Mouse (Mus musculus) liver, embryonic 14.5 days (tissue): ENCODE results near the gene Tcn2. TPM values are rescaled to one million over a fixed set of nuclear protein-coding genes. Genes with fewer than 3 reads are reported as not detected.

Source experiments
- ATAC-seq: fragments of 200-750 bp; cut with Nextera tagmentation; 2 replicates; pipeline ENCODE4 v1.8.0; 2017; ENCODE audit warnings: moderate number of reproducible peaks, mild to moderate bottlenecking, moderate library complexity; ENCODE audit not compliant: insufficient read depth
- DNase-seq, 3 experiments: peaks; one replicate each; pipeline ENCODE4 v3.0.0-alpha.2; 2012 to 2013; ENCODE audit warnings: low read depth in 3 of 3, low spot score in 3 of 3
- H3K27ac ChIP-seq: fragments of 300-500 bp; sonication (generic); 2 replicates; pipeline ENCODE4 v1.5.1; 2014; ENCODE audit warnings: moderate library complexity, mild to moderate bottlenecking, control low read depth, inconsistent platforms
- H3K27me3 ChIP-seq: fragments of 300-500 bp; sonication (generic); 2 replicates; pipeline ENCODE4 v1.6.1; 2014; ENCODE audit warnings: mild to moderate bottlenecking, low read length, moderate library complexity; ENCODE audit not compliant: control insufficient read depth, insufficient read depth
- H3K36me3 ChIP-seq: fragments of 300-500 bp; sonication (generic); replicated peaks from 2 replicates; pipeline ENCODE4 v1.6.1; 2014; ENCODE audit warnings: low read depth; ENCODE audit not compliant: control insufficient read depth, insufficient read depth
- H3K4me1 ChIP-seq, 2 experiments: fragments of 200-500 bp in 1 of 2; fragments of 300-500 bp in 1 of 2; sonication (generic) in 1 of 2; replicated peaks; 2 replicates each; pipeline ENCODE4 v1.6.1; 2012 to 2014; ENCODE audit warnings: antibody characterized with exemption in 1 of 2, inconsistent platforms in 1 of 2, low read length in 1 of 2; ENCODE audit not compliant: control insufficient read depth in 2 of 2, insufficient read depth in 2 of 2
- H3K4me2 ChIP-seq: fragments of 300-500 bp; sonication (generic); 2 replicates; pipeline ENCODE4 v1.6.1; 2014; ENCODE audit warnings: low read depth, mild to moderate bottlenecking, control low read depth, moderate library complexity
- H3K4me3 ChIP-seq, 2 experiments: fragments of 200-500 bp in 1 of 2; fragments of 300-500 bp in 1 of 2; sonication (generic) in 1 of 2; 2 replicates each; pipeline ENCODE4 v1.5.1; 2012 to 2014; ENCODE audit warnings: low read depth in 2 of 2, low read length in 2 of 2, mild to moderate bottlenecking in 2 of 2, control low read depth in 1 of 2, inconsistent platforms in 1 of 2, moderate library complexity in 1 of 2; ENCODE audit not compliant: insufficient read depth in 1 of 2
- H3K9ac ChIP-seq: fragments of 300-500 bp; sonication (generic); replicated peaks from 2 replicates; pipeline ENCODE4 v1.6.1; 2014; ENCODE audit warnings: mild to moderate bottlenecking, control low read depth, moderate library complexity
- H3K9me3 ChIP-seq: fragments of 300-500 bp; sonication (generic); 2 replicates; pipeline ENCODE4 v1.6.1; 2016; ENCODE audit warnings: low read length, mixed read lengths; ENCODE audit not compliant: control insufficient read depth
- CTCF ChIP-seq: IDR thresholded peaks from 2 replicates; pipeline ENCODE4 v1.5.1; 2016; ENCODE audit warnings: antibody characterized with exemption, low read depth, control low read depth
- EP300 ChIP-seq: IDR thresholded peaks from 2 replicates; pipeline ENCODE4 v1.6.1; 2016; ENCODE audit warnings: antibody characterized with exemption, low read depth
- WGBS: fragments of 180-500 bp; shearing (Covaris S2); extraction: QIAGEN DNeasy Blood & Tissue Kit; methylation state at CpG from one replicate; pipeline ENCODE4 v1.1.7; 2014; ENCODE audit not compliant: insufficient replicate concordance; 5-methylcytosine and 5-hydroxymethylcytosine counted together
- polyA plus RNA-seq, 2 experiments: library from polyadenylated mRNA; depleted of rRNA in 1 of 2; stranded (reverse) in 1 of 2; unstranded in 1 of 2; fragments of >200 nt; fragmentation: Nextera tagmentation in 1 of 2; extraction: Ambion mirVana in 1 of 2; gene quantifications; 2 replicates each; pipeline versions ENCODE4 v1.2.1 to v1.2.3; 2012 to 2014

Tcn2 gene
- polyA plus RNA-seq, 2 experiments: 14.6 to 16.3 TPM

DNA sequence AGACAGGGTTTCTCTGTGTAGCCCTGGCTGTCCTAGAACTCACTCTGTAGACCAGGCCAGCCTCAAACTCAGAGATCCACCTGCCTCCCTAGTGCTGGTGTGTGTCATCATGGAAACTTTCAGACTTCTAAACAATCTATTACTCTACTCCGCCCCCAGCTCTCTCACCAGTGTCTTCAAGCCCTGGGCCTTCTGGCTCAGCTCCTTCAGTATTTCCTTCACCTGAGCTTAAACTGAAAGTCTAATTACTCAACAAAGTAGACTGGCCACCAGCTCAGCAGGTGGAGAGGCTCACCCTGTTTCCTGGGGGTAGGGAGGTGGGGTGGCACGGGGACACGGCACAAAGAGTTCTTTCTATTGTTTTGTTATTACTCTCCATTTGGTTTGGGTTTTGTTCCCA, 29.4 kb downstream of the Tcn2 start:
- Histone ChIP-seq H3K4me3 (no peak overlapping the region), H3K4me2 (no peak overlapping the region), H3K27ac (no peak overlapping the region), H3K27me3 (no peaks in the 10 kb centered on the region), H3K36me3 (no peaks in the 10 kb centered on the region), H3K9ac (no peak overlapping the region), H3K4me1 (no peaks in the 10 kb centered on the region), H3K9me3 (no peaks in the 10 kb centered on the region)
- TF ChIP-seq EP300 (no peak), CTCF (no peak)
- DNase-seq (no peak), ATAC-seq (no peak)
- WGBS: 72% methylated on average over 3 of the region's 3 CpGs

DNA sequence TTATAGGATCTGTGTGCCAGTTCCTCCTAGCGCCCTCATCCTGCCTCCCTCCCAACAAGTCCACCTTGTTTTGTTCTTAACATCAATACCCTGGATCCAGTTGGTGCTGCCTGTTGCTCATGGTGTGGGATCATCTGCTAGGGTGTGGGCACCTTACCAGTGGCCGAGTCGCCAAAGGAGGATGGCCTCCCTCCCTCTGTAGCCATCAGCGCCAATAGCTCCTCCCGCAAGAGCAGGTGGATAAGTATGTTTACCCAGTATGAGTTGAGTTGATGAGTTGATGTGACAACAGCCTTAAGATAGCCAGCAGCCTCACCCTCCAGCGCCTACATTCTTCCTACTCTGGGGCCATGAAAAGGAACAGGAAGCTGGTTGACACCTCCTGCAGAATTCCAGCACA, 31.7 kb downstream of the Tcn2 start:
- Histone ChIP-seq H3K4me1 (peaks cover 0 to 2% of the 10 kb centered on the region in 2 experiments; a peak in 1 of 4 replicates), H3K4me3 (no peak overlapping the region), H3K9ac (no peak overlapping the region), H3K36me3 (no peaks in the 10 kb centered on the region), H3K27me3 (no peaks in the 10 kb centered on the region), H3K4me2 (no peak overlapping the region), H3K9me3 (no peaks in the 10 kb centered on the region), H3K27ac (no peak overlapping the region)
- no peak for ATAC-seq
- no peak for DNase-seq
- WGBS: 61% methylated on average over 6 of the region's 6 CpGs
- no peak for TF ChIP-seq EP300
- TF ChIP-seq CTCF: no peak

DNA sequence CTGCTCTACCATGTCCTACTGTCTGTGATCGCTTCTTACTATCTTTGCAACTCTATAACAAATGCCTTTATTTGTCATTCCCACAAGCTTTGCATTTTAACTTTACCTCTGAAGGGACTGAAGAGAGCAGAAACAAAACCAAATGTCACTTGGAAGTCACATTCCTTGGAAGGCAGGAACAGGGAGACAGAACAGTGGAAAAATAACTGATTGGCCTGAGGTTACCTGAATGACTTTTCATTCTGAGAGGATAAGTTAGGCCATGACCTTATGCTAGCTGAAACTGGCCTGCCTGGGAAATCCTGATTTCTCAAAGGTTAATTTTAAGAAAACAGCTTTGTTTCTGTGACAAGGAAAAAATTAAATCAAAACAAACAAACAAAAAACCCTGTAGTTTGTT, 36.0 kb downstream of the Tcn2 start:
- ATAC-seq (no peak), DNase-seq (no peak)
- Histone ChIP-seq H3K4me1 (peaks cover 0 to 4% of the 10 kb centered on the region in 2 experiments; a peak in 2 of 4 replicates), H3K4me2 (no peak overlapping the region), H3K9me3 (no peaks in the 10 kb centered on the region), H3K4me3 (no peak overlapping the region), H3K36me3 (no peaks in the 10 kb centered on the region), H3K27me3 (no peaks in the 10 kb centered on the region), H3K27ac (no peak overlapping the region), H3K9ac (no peak overlapping the region)
- 79% methylated on average over 1 of the region's 1 CpGs for WGBS
- no peak for TF ChIP-seq EP300
- TF ChIP-seq CTCF: no peak

DNA sequence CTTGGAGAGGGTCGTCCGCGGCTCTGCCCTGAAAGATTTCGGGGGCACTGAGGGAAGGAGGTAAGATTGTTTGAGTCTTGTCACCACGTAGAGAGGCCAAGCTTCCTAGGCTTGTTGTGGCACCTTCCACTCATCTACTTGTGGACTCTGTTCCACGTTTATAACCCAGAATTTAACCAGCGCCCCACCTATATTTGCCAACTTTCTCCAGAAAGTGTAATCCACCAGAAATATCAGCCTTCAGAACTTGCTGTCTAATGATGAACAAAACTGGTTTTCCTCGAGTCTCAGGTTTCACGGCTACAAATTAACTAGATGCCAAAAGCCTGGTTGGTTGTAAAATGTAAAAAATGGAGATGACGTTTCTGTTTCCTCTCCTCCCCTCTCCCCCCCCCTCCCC, 36.5 kb downstream of the Tcn2 start:
- H3K4me2 ChIP-seq: peak overlapping the region; percentile 65
- peak overlapping the region; percentile 10; the same call in 1 of the 2 replicates for H3K9ac ChIP-seq
- 5% methylated on average over 10 of the region's 10 CpGs for WGBS
- ATAC-seq (no peak), DNase-seq (no peak)
- no peaks in the 10 kb centered on the region for H3K36me3 ChIP-seq
- H3K27me3 ChIP-seq: no peaks in the 10 kb centered on the region
- peak overlapping the region; percentile 45 to 74 for H3K4me3 ChIP-seq
- H3K4me1 ChIP-seq: peaks cover 0 to 4% of the 10 kb centered on the region in 2 experiments; a peak in 2 of 4 replicates
- TF ChIP-seq CTCF (no peak), EP300 (no peak)
- H3K27ac ChIP-seq: no peak overlapping the region
- no peaks in the 10 kb centered on the region for H3K9me3 ChIP-seq

DNA sequence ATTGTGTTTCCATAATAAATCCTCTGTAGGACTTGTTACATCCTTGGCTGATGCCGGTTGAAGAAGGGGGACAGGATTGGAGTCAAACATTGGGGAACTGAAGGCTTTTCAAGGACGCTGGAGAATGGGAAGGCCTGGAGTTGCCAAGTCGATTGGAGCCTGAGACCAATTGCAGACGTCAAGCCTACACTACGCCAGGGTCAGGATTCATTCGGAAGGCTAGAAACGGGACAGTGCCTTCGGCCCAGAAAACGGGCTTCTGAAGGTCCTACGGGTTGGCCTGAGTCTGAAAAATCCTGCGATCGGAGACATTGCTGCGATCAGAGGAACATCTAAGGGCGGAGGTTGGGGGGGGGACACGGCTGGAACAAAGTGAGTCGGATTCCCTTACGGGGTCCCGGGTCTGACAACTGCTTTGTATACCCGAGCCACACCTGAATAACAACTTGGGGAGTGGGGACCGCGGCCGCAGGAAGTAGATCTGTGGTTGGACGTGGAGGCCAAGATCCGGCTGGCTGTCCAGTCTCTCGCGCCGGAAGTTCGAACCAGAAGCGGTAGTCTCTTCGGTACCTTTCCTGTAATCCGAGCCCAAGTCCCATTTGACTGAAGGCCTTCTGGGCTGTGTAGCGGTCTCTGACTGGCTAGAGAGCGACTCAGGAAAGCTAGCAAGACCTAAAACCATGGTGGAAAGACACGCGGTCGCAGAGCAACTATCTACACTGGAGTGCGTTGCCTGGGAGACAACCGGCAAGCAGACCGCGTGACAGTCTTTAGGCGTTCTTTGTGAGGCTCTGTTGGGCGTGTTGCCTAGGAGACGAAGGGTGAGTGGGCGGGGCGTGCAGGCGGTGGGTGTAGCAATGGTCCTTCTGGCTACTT, 37.3 kb downstream of the Tcn2 start, which contains the start of the genes 4921536K21Rik and Dusp18:
Gene 4921536K21Rik (minus strand): TSS at position 693 of the 876 bp plus-strand sequence.
Gene Dusp18 (plus strand): TSS at position 835 of the 876 bp plus-strand sequence.
- H3K4me1 ChIP-seq: peaks cover 0 to 4% of the 10 kb centered on the region in 2 experiments; a peak in 2 of 4 replicates
- peak within 1 kb of the TSS; percentile 45 to 74 for H3K4me3 ChIP-seq
- no peak for TF ChIP-seq CTCF
- TF ChIP-seq EP300: no peak
- H3K9ac ChIP-seq: peak within 1 kb of the TSS; percentile 19
- DNase-seq (peak; percentile 77 to 87 (median 79)), ATAC-seq (peak; percentile 94)
- H3K27me3 ChIP-seq: no peaks in the 10 kb centered on the region
- H3K9me3 ChIP-seq: no peaks in the 10 kb centered on the region
- no peaks in the 10 kb centered on the region for H3K36me3 ChIP-seq
- 6% methylated on average over 46 of the region's 46 CpGs for WGBS
- no peak within 1 kb of the TSS for H3K27ac ChIP-seq
- H3K4me2 ChIP-seq: peak within 1 kb of the TSS; percentile 65
